Mouse (Mus musculus) hindbrain, embryonic 12.5 days (tissue): ENCODE measurements around the gene Ppa1. TPM values are rescaled to one million over a fixed set of nuclear protein-coding genes. Genes with fewer than 3 reads are reported as not detected.

Experiments
- ATAC-seq: fragments of 200-750 bp; cut with Nextera tagmentation; 2 replicates; pipeline ENCODE4 v1.8.0; 2017; ENCODE audit warnings: moderate TSS enrichment; ENCODE audit not compliant: low FRiP score
- H3K27ac ChIP-seq: fragments of 300-500 bp; sonication (generic); 2 replicates; pipeline ENCODE4 v1.5.1; 2016; ENCODE audit warnings: mild to moderate bottlenecking
- H3K27me3 ChIP-seq: fragments of 300-500 bp; sonication (generic); 2 replicates; pipeline ENCODE4 v1.6.1; 2016; ENCODE audit warnings: mild to moderate bottlenecking
- H3K36me3 ChIP-seq: fragments of 300-500 bp; sonication (generic); 2 replicates; pipeline ENCODE4 v1.6.1; 2016; ENCODE audit warnings: mild to moderate bottlenecking
- H3K4me1 ChIP-seq: fragments of 300-500 bp; sonication (generic); 2 replicates; pipeline ENCODE4 v1.6.1; 2016
- H3K4me2 ChIP-seq: fragments of 300-500 bp; sonication (generic); replicated peaks from 2 replicates; pipeline ENCODE4 v1.6.1; 2016; ENCODE audit warnings: mild to moderate bottlenecking
- H3K4me3 ChIP-seq: fragments of 300-500 bp; sonication (generic); 2 replicates; pipeline ENCODE4 v1.5.1; 2016; ENCODE audit warnings: mild to moderate bottlenecking
- H3K9ac ChIP-seq: fragments of 300-500 bp; sonication (generic); 2 replicates; pipeline ENCODE4 v1.6.1; 2016; ENCODE audit warnings: mild to moderate bottlenecking, moderate library complexity
- H3K9me3 ChIP-seq: fragments of 300-500 bp; sonication (generic); replicated peaks from 2 replicates; pipeline ENCODE4 v1.6.1; 2016; ENCODE audit warnings: mild to moderate bottlenecking
- WGBS: fragments of 180-500 bp; shearing (Covaris S2); methylation state at CpG from one replicate; pipeline ENCODE4 v1.1.7; 2016; 5-methylcytosine and 5-hydroxymethylcytosine counted together
- polyA plus RNA-seq: library from polyadenylated mRNA; unstranded; fragments of >200 nt; fragmentation: Nextera tagmentation; extraction: Ambion mirVana; gene quantifications from 2 replicates; pipeline ENCODE4 v1.2.1, GENCODE M21; 2016

The Ppa1 gene
- polyA plus RNA-seq, 1 experiment from 2014 or later, result 193 TPM

- no peaks in the 10 kb centered on the region for H3K4me1 ChIP-seq
- no peaks in the 10 kb centered on the region for H3K9me3 ChIP-seq
- 95% methylated on average over 7 of the region's 7 CpGs for WGBS
- no peak overlapping the region for H3K27ac ChIP-seq
- no peaks in the 10 kb centered on the region for H3K27me3 ChIP-seq
- no peak overlapping the region for H3K4me2 ChIP-seq
- peaks cover 17% of the 10 kb centered on the region for H3K36me3 ChIP-seq
- ATAC-seq, result no peak
- H3K9ac ChIP-seq, result no peak overlapping the region
- H3K4me3 ChIP-seq, result no peak overlapping the region
Observed at GRCm38 (mm10) chr10:61654691-61655090, 6.3 kb downstream of the Ppa1 start.

DNA sequence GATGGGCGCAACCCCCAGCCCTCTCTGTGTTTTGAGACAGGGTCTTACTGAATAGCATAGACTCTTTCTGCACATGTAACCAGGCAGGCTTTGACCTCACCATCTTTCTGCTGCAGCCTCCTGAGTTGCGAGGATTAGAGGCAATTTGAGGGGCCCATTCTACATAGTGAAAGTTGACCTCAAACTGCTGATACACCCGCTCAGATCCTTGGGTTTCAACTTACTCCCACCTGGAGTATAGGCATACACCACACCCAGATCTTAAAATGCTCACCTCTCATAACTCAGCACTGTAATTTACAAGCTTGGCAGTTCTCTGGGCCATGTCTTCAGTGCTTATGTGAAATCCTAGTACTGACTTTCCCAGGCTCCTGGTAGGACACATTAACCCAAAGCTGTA, 6.8 kb downstream of the Ppa1 start:
- H3K4me3 ChIP-seq, result no peak overlapping the region
- peaks cover 19% of the 10 kb centered on the region for H3K36me3 ChIP-seq
- no peak overlapping the region for H3K9ac ChIP-seq
- H3K27me3 ChIP-seq, result no peaks in the 10 kb centered on the region
- no peak for ATAC-seq
- H3K27ac ChIP-seq, result no peak overlapping the region
- WGBS, result 90% methylated on average over 3 of the region's 3 CpGs
- H3K4me2 ChIP-seq, result no peak overlapping the region
- no peaks in the 10 kb centered on the region for H3K9me3 ChIP-seq
- H3K4me1 ChIP-seq, result no peaks in the 10 kb centered on the region

DNA sequence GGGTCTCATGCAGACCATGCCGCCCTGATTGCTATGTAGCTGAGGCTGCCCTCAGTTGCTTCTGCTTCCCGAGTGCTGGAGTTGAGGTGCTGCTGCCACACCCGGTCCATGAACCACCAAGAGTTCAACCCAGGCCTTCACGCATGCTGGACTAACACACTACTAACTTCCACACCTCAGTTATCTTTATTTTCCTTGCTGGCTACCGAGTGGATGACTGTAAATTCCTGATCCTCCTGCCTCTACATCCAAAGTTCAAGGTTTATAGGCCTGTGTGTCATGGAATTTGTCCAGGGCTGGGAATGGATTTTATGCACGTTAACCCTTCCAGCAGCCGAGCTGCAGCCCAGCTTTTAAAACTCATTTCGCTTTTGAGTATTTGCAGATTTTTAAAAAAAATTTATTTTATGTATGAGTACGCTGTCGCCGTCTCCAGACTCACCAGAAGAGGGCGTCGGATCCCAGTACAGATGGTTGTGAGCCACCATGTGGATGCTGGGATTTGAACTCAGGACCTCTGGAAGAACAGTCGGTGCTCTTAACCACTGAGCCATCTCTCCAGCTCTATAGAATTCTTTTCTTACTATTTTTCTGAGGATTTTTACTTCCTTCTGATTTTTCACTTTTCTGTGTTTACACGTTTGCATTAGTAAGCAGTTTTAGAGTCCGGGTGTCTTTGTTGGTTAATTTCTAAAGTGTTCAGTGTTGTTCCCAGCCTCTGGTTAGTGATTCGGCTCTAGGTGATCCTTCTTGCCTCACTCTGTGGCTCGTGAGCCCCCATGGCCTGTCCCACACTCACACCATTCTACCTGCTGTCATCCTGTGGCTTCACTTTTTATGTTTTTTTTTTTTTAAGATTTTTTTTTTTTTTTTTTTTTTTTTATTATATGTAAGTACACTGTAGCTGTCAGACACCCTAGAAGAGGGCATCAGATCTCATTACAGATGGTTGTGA, 8.9 kb downstream of the Ppa1 start:
- Histone ChIP-seq H3K9me3 (no peaks in the 10 kb centered on the region), H3K4me2 (no peak overlapping the region), H3K4me3 (no peak overlapping the region), H3K4me1 (no peaks in the 10 kb centered on the region), H3K36me3 (peaks cover 34% of the 10 kb centered on the region), H3K27ac (no peak overlapping the region), H3K9ac (no peak overlapping the region), H3K27me3 (no peaks in the 10 kb centered on the region)
- ATAC-seq, result no peak
- WGBS, result 93% methylated on average over 18 of the region's 18 CpGs

GRCm38 (mm10) chr10:61657985-61658384, 9.6 kb downstream of the Ppa1 start:
- Histone ChIP-seq H3K9ac (no peak overlapping the region), H3K9me3 (no peaks in the 10 kb centered on the region), H3K4me1 (no peaks in the 10 kb centered on the region), H3K4me3 (no peak overlapping the region), H3K4me2 (no peak overlapping the region), H3K27me3 (no peaks in the 10 kb centered on the region), H3K27ac (no peak overlapping the region), H3K36me3 (peaks cover 42% of the 10 kb centered on the region)
- no peak for ATAC-seq
- 31% methylated on average over 4 of the region's 4 CpGs for WGBS

DNA sequence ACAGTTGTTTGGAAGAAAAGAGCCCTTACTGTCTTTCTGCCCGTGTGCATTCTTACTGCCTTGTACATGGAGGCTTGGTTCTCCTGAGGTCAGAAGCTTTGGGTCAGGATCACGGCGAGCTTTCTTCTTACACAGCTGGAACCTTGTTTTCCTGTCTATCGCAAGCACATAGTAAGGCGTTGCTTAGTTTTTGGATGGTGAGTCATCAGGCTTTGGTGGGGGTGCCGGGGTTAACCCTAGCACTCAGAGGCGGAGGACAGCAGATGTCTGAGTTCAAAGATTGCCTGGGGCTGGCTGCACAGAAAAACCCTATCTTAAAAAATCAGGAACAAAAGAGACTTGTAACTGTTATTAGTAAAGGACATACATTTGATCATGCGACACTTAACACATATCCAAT, 13.5 kb downstream of the Ppa1 start:
- Histone ChIP-seq H3K9me3 (no peaks in the 10 kb centered on the region), H3K36me3 (peaks cover 61% of the 10 kb centered on the region), H3K27me3 (no peaks in the 10 kb centered on the region), H3K27ac (no peak overlapping the region), H3K4me3 (no peak overlapping the region), H3K9ac (no peak overlapping the region), H3K4me1 (no peaks in the 10 kb centered on the region), H3K4me2 (no peak overlapping the region)
- WGBS, result 82% methylated on average over 8 of the region's 8 CpGs
- ATAC-seq, result no peak

GRCm38 (mm10) chr10:61662391-61662988, 14.1 kb downstream of the Ppa1 start:
- Histone ChIP-seq H3K4me1 (no peaks in the 10 kb centered on the region), H3K36me3 (peaks cover 64% of the 10 kb centered on the region), H3K27ac (0 out of 2 replicates have a peak overlapping the region, but pooled peaks have one; percentile 17), H3K9me3 (no peaks in the 10 kb centered on the region), H3K4me3 (no peak overlapping the region), H3K27me3 (no peaks in the 10 kb centered on the region), H3K9ac (no peak overlapping the region), H3K4me2 (no peak overlapping the region)
- 78% methylated on average over 10 of the region's 10 CpGs for WGBS
- no peak for ATAC-seq

DNA sequence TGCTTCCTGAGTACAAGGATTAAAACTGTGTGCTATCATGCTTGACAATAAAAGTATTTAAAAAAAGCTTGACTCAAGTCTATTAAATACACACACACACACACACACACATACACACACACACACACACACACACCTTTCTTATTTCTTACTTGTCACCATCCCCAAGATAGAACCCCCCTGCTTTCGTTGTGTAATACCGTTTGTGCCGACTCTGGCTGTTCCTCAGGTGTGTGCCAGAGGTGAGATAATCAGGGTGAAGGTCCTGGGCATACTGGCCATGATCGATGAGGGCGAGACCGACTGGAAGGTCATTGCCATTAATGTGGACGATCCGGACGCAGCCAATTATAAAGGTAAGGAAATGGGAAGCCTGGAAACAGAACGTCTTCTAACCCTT, 16.8 kb downstream of the Ppa1 start:
- H3K9ac ChIP-seq, result no peak overlapping the region
- 97% methylated on average over 10 of the region's 10 CpGs for WGBS
- H3K4me2 ChIP-seq, result no peak overlapping the region
- no peak overlapping the region for H3K27ac ChIP-seq
- no peak overlapping the region for H3K4me3 ChIP-seq
- ATAC-seq, result no peak
- no peaks in the 10 kb centered on the region for H3K27me3 ChIP-seq
- no peaks in the 10 kb centered on the region for H3K9me3 ChIP-seq
- H3K36me3 ChIP-seq, result peaks cover 84% of the 10 kb centered on the region
- H3K4me1 ChIP-seq, result no peaks in the 10 kb centered on the region

DNA sequence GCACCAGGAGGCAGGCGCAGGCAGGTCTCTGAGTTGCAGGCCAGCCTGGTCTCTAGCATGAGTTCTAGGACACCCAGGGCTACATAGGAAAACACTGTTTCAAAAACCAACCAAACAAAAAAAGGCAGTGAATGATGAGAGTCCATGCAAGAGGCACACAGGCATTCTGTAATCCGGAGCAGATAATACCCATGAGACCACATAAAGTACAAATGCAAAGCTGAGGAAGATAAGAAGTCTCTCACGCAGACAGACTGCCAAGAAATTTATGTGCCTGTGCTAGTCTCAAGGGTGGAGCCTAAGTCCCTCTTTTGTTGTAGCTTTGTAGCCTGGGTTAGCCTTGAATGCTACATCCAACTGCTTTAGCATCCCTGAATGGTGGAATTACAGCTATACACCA, 17.3 kb downstream of the Ppa1 start:
- Histone ChIP-seq H3K4me2 (no peak overlapping the region), H3K9ac (no peak overlapping the region), H3K9me3 (no peaks in the 10 kb centered on the region), H3K4me3 (no peak overlapping the region), H3K27ac (no peak overlapping the region), H3K4me1 (no peaks in the 10 kb centered on the region), H3K27me3 (no peaks in the 10 kb centered on the region), H3K36me3 (peaks cover 87% of the 10 kb centered on the region)
- no peak for ATAC-seq
- WGBS, result 92% methylated on average over 3 of the region's 3 CpGs

DNA sequence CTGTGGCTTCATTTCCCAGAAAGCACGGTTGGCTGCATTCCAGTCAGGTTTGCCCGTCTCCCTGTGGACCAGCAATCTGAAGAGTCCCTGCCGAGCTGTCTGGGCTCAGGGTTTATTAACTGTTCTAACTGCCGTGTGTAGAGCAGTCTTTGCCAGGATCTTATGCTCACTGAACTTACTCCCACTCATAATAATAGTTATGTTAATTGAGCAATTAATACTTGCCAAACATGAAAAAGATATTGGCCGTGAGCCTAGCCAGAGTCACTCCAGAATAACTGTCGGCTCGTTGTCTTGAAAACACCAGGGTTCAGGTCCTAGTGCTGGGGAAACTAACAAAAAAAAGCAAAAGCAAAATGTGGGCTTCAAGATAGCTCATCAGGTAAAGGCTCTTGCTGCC, 20.9 kb downstream of the Ppa1 start:
- 67% methylated on average over 7 of the region's 7 CpGs for WGBS
- Histone ChIP-seq H3K9ac (no peak overlapping the region), H3K27ac (no peak overlapping the region), H3K4me1 (no peaks in the 10 kb centered on the region), H3K9me3 (no peaks in the 10 kb centered on the region), H3K4me2 (no peak overlapping the region), H3K4me3 (no peak overlapping the region), H3K36me3 (peaks cover 82% of the 10 kb centered on the region), H3K27me3 (no peaks in the 10 kb centered on the region)
- peak; percentile 50; the same call in 1 of the 2 replicates for ATAC-seq

GRCm38 (mm10) chr10:61669896-61670295, 21.5 kb downstream of the Ppa1 start:
- Histone ChIP-seq H3K27ac (no peak overlapping the region), H3K36me3 (peaks cover 82% of the 10 kb centered on the region), H3K9ac (no peak overlapping the region), H3K4me3 (no peak overlapping the region), H3K9me3 (no peaks in the 10 kb centered on the region), H3K4me1 (no peaks in the 10 kb centered on the region), H3K27me3 (no peaks in the 10 kb centered on the region), H3K4me2 (no peak overlapping the region)
- no peak for ATAC-seq

- Histone ChIP-seq H3K4me1 (no peaks in the 10 kb centered on the region), H3K4me3 (no peak overlapping the region), H3K27me3 (no peaks in the 10 kb centered on the region), H3K36me3 (peaks cover 80% of the 10 kb centered on the region), H3K27ac (no peak overlapping the region), H3K4me2 (no peak overlapping the region), H3K9me3 (no peaks in the 10 kb centered on the region), H3K9ac (no peak overlapping the region)
- WGBS, result 98% methylated on average over 3 of the region's 3 CpGs
- ATAC-seq, result no peak
Observed at GRCm38 (mm10) chr10:61670758-61671157, 22.4 kb downstream of the Ppa1 start.

GRCm38 (mm10) chr10:61675935-61676334, 27.6 kb downstream of the Ppa1 start:
- Histone ChIP-seq H3K27ac (no peak overlapping the region), H3K4me1 (peaks cover 9% of the 10 kb centered on the region), H3K4me3 (no peak overlapping the region), H3K4me2 (no peak overlapping the region), H3K27me3 (no peaks in the 10 kb centered on the region), H3K36me3 (peaks cover 35% of the 10 kb centered on the region), H3K9ac (no peak overlapping the region), H3K9me3 (no peaks in the 10 kb centered on the region)
- WGBS, result 74% methylated on average over 3 of the region's 3 CpGs
- no peak for ATAC-seq

GRCm38 (mm10) chr10:61679545-61679944, 31.2 kb downstream of the Ppa1 start:
- Histone ChIP-seq H3K27me3 (no peaks in the 10 kb centered on the region), H3K36me3 (peaks cover 10% of the 10 kb centered on the region), H3K4me2 (peak overlapping the region; percentile 93), H3K9me3 (no peaks in the 10 kb centered on the region), H3K4me3 (peak overlapping the region; percentile 98), H3K9ac (peak overlapping the region; percentile 99), H3K27ac (peak overlapping the region; percentile 64), H3K4me1 (peaks cover 16% of the 10 kb centered on the region)
- peak; percentile 30 for ATAC-seq
- 41% methylated on average over 9 of the region's 9 CpGs for WGBS
